Mouse (Mus musculus): ENCODE measurements around the gene 1700029J07Rik. TPM values are rescaled to one million over a fixed set of nuclear protein-coding genes. Genes with fewer than 3 reads are reported as not detected.

Gene 1700029J07Rik
- polyA plus RNA-seq, 1 experiment from 2014 or later: 4.8 TPM

- peak within 1 kb of the TSS; percentile 50 for H3K9ac ChIP-seq (replicated peaks)
Observed at GRCm38 (mm10) chr8:45934582-45935014, 40.5 kb downstream of the 1700029J07Rik start, which contains the start of gene Ccdc110. Gene Ccdc110, plus strand, starts transcription at chr8:45934619.

DNA sequence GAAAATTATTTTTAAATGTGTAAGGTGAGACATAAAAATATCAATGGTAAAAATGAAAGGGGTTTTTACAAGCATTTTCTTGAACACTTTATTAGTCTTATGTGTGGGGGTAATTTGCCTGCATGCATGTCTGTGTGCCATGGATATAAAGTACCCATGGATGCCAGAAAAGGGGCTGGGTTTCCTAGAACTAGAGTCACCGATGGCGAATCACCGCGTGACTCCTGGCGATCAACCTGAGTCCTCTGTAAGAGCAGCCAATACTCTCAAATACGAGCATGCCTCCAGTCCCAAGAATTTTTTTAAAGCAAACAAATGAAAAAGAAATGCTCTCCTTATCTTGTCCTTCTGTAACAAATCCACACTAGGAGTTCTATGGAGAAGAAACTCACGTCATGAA lies 52.9 kb downstream of the 1700029J07Rik start:
- ATAC-seq: no peak
- H3K27me3 ChIP-seq: no peaks in the 10 kb centered on the region
- H3K27ac ChIP-seq: no peak overlapping the region
- H3K4me2 ChIP-seq (replicated peaks): no peak overlapping the region
- 97% methylated on average over 7 of the region's 7 CpGs for WGBS
- no peak overlapping the region for H3K9ac ChIP-seq (replicated peaks)
- no peaks in the 10 kb centered on the region for H3K9me3 ChIP-seq
- H3K36me3 ChIP-seq: no peaks in the 10 kb centered on the region
- no peaks in the 10 kb centered on the region for H3K4me1 ChIP-seq (replicated peaks)
- no peak overlapping the region for H3K4me3 ChIP-seq (replicated peaks)

More at GRCm38 (mm10) chr8:45934582-45935014, 40.5 kb downstream of the 1700029J07Rik start, which contains the start of gene Ccdc110:
- Histone ChIP-seq H3K36me3 (no peaks in the 10 kb centered on the region), H3K9me3 (peaks cover 11% of the 10 kb centered on the region; the same call in 1 of the 2 replicates), H3K4me1 (replicated peaks) (no peaks in the 10 kb centered on the region), H3K27ac (no peak within 1 kb of the TSS), H3K4me2 (replicated peaks) (peak within 1 kb of the TSS; percentile 61), H3K27me3 (peaks cover 11% of the 10 kb centered on the region), H3K4me3 (replicated peaks) (peak within 1 kb of the TSS; percentile 42)
- peak; percentile 94 for ATAC-seq
- WGBS: under 1% methylated on average over 23 of the region's 23 CpGs

- H3K9me3 ChIP-seq: no peaks in the 10 kb centered on the region
- no peaks in the 10 kb centered on the region for H3K36me3 ChIP-seq
- WGBS: 92% methylated on average over 7 of the region's 7 CpGs
- no peaks in the 10 kb centered on the region for H3K27me3 ChIP-seq
- no peak overlapping the region for H3K9ac ChIP-seq (replicated peaks)
- H3K4me1 ChIP-seq (replicated peaks): no peaks in the 10 kb centered on the region
- no peak overlapping the region for H3K27ac ChIP-seq
- ATAC-seq: no peak
- no peak overlapping the region for H3K4me2 ChIP-seq (replicated peaks)
- no peak overlapping the region for H3K4me3 ChIP-seq (replicated peaks)
Observed at GRCm38 (mm10) chr8:45920392-45920791, 54.7 kb downstream of the 1700029J07Rik start.

DNA sequence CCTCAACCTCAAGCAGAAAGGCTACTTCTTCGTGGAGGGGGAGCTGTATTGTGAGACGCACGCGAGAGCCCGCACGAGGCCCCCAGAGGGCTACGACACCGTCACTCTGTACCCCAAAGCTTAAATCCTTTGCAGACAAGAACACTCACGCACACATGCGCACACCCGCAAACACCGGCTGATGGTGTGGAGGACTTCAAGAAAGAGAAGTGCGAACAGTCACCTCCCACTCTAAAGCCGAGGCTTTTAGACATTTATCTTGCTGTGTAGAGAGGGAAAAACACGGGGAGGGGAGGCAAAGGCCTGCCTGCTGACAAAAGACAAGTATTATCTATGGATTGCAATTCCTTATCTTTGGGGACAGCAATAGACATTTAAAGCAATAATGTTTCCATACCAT lies 56.2 kb downstream of the 1700029J07Rik start:
- Histone ChIP-seq H3K4me2 (replicated peaks) (no peak overlapping the region), H3K36me3 (no peaks in the 10 kb centered on the region), H3K27ac (no peak overlapping the region), H3K4me3 (replicated peaks) (no peak overlapping the region), H3K9me3 (no peaks in the 10 kb centered on the region), H3K27me3 (no peaks in the 10 kb centered on the region), H3K4me1 (replicated peaks) (no peaks in the 10 kb centered on the region), H3K9ac (replicated peaks) (no peak overlapping the region)
- no peak for ATAC-seq
- 87% methylated on average over 15 of the region's 15 CpGs for WGBS

- H3K4me3 ChIP-seq (replicated peaks): no peak overlapping the region
- no peaks in the 10 kb centered on the region for H3K36me3 ChIP-seq
- no peak overlapping the region for H3K9ac ChIP-seq (replicated peaks)
- no peak overlapping the region for H3K27ac ChIP-seq
- no peak for ATAC-seq
- H3K4me1 ChIP-seq (replicated peaks): no peaks in the 10 kb centered on the region
- H3K9me3 ChIP-seq: no peaks in the 10 kb centered on the region
- no peak overlapping the region for H3K4me2 ChIP-seq (replicated peaks)
- 79% methylated on average over 20 of the region's 20 CpGs for WGBS
- no peaks in the 10 kb centered on the region for H3K27me3 ChIP-seq
Observed at GRCm38 (mm10) chr8:45917040-45917679, 57.9 kb downstream of the 1700029J07Rik start.

GRCm38 (mm10) chr8:45916496-45916895 lies 58.6 kb downstream of the 1700029J07Rik start:
- Histone ChIP-seq H3K36me3 (no peaks in the 10 kb centered on the region), H3K27me3 (no peaks in the 10 kb centered on the region), H3K27ac (no peak overlapping the region), H3K4me2 (replicated peaks) (no peak overlapping the region), H3K4me3 (replicated peaks) (no peak overlapping the region), H3K9me3 (no peaks in the 10 kb centered on the region), H3K4me1 (replicated peaks) (no peaks in the 10 kb centered on the region), H3K9ac (replicated peaks) (no peak overlapping the region)
- ATAC-seq: no peak
- 85% methylated on average over 3 of the region's 3 CpGs for WGBS

GRCm38 (mm10) chr8:45913707-45914106 lies 61.3 kb downstream of the 1700029J07Rik start:
- Histone ChIP-seq H3K36me3 (no peaks in the 10 kb centered on the region), H3K4me2 (replicated peaks) (no peak overlapping the region), H3K9me3 (no peaks in the 10 kb centered on the region), H3K4me3 (replicated peaks) (no peak overlapping the region), H3K9ac (replicated peaks) (no peak overlapping the region), H3K27ac (no peak overlapping the region), H3K27me3 (no peaks in the 10 kb centered on the region), H3K4me1 (replicated peaks) (peaks cover 5% of the 10 kb centered on the region; the same call in 1 of the 2 replicates)
- WGBS: 93% methylated on average over 11 of the region's 11 CpGs
- ATAC-seq: no peak

GRCm38 (mm10) chr8:45906251-45906619 lies 68.8 kb downstream of the 1700029J07Rik start:
- no peak overlapping the region for H3K9ac ChIP-seq (replicated peaks)
- H3K36me3 ChIP-seq: no peaks in the 10 kb centered on the region
- no peak overlapping the region for H3K4me2 ChIP-seq (replicated peaks)
- no peak overlapping the region for H3K27ac ChIP-seq
- no peaks in the 10 kb centered on the region for H3K27me3 ChIP-seq
- H3K4me1 ChIP-seq (replicated peaks): peaks cover 7% of the 10 kb centered on the region; the same call in 1 of the 2 replicates
- no peak for ATAC-seq
- H3K9me3 ChIP-seq: no peaks in the 10 kb centered on the region
- no peak overlapping the region for H3K4me3 ChIP-seq (replicated peaks)
- WGBS: 81% methylated on average over 4 of the region's 4 CpGs

GRCm38 (mm10) chr8:45905591-45906250 lies 69.3 kb downstream of the 1700029J07Rik start:
- H3K4me2 ChIP-seq (replicated peaks): no peak overlapping the region
- H3K9ac ChIP-seq (replicated peaks): no peak overlapping the region
- H3K9me3 ChIP-seq: no peaks in the 10 kb centered on the region
- WGBS: 74% methylated on average over 7 of the region's 7 CpGs
- peaks cover 7% of the 10 kb centered on the region; the same call in 1 of the 2 replicates for H3K4me1 ChIP-seq (replicated peaks)
- H3K36me3 ChIP-seq: no peaks in the 10 kb centered on the region
- H3K27ac ChIP-seq: no peak overlapping the region
- H3K27me3 ChIP-seq: no peaks in the 10 kb centered on the region
- ATAC-seq: no peak
- no peak overlapping the region for H3K4me3 ChIP-seq (replicated peaks)

GRCm38 (mm10) chr8:45903659-45904058 lies 71.4 kb downstream of the 1700029J07Rik start:
- Histone ChIP-seq H3K4me3 (replicated peaks) (no peak overlapping the region), H3K9me3 (no peaks in the 10 kb centered on the region), H3K36me3 (no peaks in the 10 kb centered on the region), H3K9ac (replicated peaks) (no peak overlapping the region), H3K4me2 (replicated peaks) (no peak overlapping the region), H3K27me3 (no peaks in the 10 kb centered on the region), H3K4me1 (replicated peaks) (peaks cover 5% of the 10 kb centered on the region; the same call in 1 of the 2 replicates), H3K27ac (no peak overlapping the region)
- 40% methylated on average over 3 of the region's 3 CpGs for WGBS
- no peak for ATAC-seq
